Mouse (Mus musculus) heart, postnatal 36 days (tissue): ENCODE data around the gene Spz1. TPM values are rescaled to one million over a fixed set of nuclear protein-coding genes. Genes with fewer than 3 reads are reported as not detected.
"Not testable (repeated sequence)": the region's sequence is repeated elsewhere in the genome, so short reads cannot be mapped to it uniquely, and the experiment has no call there.

Source experiments
- DNase-seq, 2 experiments: peaks; one replicate each; pipeline ENCODE4 v3.0.0; 2021 to 2022
- intact Hi-C: fragments of 180-260 bp; cut with DNase I; formaldehyde crosslinking; loops from one replicate; pipeline ENCODE4 v1.15.1; 2025
- total RNA-seq, 2 experiments: library from RNA; stranded (reverse); gene quantifications; 2 replicates each; pipeline ENCODE4 v1.2.3; 2021

Gene Spz1
- not detected for total RNA-seq

DNA sequence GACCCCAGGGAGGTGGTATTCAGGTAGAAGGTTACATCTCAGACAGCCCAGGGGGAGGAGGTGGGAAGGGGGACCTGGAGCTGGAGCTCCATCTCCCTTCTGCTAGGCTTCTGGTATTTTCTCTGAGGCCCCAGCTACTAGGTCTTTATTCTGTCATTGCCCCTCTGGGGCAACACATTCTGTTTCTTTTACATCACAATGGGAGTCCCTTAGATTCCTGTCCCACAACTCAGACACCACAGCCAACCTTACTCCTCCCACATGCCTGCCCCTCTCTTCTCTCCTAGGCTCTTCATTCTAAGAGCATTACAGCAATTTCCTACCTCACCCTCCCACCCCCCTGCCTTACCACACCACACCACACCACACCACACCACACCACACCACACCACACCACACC, at the start of gene Spz1:
TSS of gene Spz1 (minus strand) at position 101 of the 400 bp plus-strand sequence.
- intact Hi-C loops = no loop called here
- no peak for DNase-seq

DNA sequence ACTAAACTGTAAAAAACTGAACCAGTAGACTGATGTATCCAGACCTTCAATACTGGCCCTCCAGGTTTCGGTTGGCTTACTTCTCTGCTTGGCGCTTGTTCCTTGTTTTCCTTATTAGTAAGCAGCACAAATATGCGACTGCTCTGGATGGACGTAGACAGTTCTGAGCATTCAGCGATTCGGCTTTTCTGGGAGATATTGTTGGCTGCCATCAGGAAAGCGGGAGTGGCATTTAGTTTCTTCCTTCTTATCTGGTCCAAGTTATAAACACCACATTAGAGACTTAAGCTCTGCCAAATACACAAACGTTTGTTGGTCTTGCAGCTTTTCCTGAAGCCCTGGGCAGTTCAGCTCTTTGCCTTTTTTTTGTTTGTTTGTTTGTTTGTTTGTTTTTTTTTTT, 40.5 kb upstream of the Spz1 start:
- DNase-seq = no peak
- intact Hi-C loops = no loop called here

DNA sequence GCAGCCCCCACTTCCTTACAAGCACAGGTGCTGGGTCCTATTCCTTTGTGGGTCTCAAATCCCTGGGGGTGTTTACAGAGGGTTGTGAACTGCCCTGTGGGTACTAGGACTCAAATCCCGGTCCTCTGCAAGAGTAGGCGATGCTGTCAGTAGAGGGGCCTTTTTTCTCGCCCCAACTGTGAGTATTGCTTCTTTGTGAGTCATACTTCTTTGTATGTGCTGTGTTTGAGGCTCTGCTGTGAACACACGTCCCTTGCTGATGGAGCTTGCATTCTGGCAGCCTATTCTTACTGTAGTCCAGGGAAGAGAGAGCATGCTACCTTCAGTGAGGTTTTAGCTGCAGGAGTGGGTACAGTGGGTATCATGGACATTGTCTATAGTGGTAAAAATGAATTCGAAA, 39.2 kb upstream of the Spz1 start:
- intact Hi-C loops = loop anchor here (2.0 kb wide), 1 partner anchor 14 kb away; no protein-coding TSS in a partner anchor
- no peak for DNase-seq

DNA sequence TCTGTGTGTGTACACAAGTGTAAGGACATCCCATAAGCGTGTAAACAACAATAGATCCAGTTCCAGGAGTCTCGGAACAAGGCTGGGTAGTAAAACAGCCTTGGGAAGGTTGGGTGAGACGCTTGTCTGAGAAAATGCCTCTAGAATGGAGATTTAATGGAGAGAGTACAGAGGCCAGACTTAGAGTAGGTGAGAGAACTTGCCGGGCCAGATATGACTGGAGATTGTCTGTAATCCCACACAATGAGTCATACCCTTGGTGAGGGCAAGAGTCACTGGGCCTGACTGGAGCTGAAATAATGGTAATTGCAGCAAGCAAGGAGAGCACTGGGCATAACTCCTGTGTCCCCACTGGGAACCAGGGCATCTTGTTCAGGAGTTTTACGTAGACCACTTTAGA, 37.1 kb upstream of the Spz1 start:
- intact Hi-C loops = loop anchor here (5.0 kb wide), 2 partner anchors 49 to 89 kb away; no protein-coding TSS in a partner anchor
- no peak for DNase-seq

DNA sequence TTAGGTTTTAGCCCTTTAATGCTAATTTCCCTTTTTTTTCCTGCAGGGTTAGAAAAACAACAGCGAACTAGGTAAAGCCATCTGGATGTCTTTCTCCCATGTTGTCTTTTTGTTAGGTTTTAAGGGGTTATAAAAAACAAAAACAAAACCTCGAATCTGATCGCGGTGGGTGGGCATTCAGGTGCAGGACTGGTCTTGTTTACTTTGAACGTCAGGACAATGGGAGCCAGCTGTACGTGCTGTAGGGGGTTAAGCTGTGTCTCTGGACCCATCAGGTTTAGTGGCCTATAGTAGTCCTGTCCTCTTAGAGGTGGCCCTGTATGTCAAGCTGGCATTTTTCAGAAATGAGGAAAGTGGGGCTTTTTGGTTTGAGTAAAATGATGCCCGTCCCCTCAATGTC, 35.9 kb upstream of the Spz1 start:
- DNase-seq = no peak
- intact Hi-C loops = loop anchor here (5.0 kb wide), 2 partner anchors 50 to 90 kb away; no protein-coding TSS in a partner anchor

DNA sequence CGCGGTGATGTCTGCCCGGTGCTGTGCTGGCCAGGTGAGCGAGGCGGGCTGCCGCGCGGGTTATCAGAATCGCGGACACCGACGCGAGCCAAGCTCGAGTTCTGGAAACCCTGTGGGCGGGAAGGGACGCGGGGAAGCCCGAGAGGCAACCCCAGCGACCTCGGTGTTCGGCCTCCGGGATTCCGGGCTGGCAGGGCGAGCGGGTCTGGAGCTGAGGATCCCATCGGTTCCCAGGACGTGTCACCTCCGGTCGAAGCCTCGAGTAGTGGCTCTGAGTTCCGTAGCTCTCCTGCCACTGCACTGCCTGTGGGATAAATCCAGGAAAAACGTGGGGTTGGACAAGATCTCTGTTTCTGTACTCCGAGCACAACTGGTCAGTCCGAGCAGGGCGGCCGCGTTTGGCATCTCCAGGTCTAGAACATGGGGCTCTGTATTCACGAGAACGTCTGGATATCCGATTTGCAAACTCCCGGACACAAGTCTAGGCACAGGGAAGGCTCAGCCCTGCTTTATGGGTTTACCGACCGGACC, 35.3 kb upstream of the Spz1 start:
- intact Hi-C loops = loop anchor here (5.0 kb wide), 2 partner anchors 51 to 91 kb away; no protein-coding TSS in a partner anchor
- no peak for DNase-seq

DNA sequence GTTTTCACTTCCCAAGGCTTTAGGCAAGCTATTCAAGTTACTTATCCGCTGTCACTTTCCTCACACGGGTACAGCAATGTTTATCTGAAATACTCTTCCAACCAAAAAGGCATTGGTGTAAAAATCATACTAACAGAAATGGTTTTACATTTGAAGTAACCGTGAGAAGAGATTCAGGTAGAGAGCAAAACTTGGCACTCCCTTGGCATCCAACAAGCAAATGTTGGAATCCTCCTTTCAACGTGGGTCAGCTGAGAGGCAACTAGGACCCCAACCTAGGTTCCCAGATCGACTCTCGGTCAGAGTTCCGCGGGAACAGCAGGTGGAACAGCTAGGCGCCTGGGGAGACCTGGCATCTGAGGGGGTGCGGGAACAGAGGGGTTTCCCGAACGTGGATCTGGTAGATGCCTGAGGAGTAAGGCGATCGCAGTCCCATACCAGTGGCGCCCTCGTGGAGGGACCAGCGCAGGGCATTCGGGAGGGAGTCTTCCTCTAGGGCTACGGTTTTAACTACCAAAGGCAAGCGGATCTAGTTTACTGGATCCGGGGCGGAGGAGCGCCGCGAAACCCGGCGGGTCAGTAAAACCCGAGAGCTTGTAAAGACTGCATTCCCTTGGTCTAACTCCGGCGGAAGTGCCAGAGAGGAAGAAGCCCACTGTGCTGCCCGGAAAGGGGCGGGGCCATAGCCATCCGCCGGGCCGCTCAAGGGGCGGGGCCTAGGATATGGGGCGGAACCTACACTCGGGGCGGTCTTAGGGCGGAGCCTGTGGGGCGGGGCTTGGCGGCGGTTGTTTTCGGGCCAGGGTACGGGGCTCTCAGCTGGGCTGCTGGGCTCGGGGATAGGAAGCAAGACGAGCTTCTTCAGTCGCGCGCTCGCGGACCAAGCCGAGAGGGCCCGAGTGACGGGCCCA, 34.6 kb upstream of the Spz1 start, which contains the start of gene Serinc5:
TSS of gene Serinc5 (plus strand) at position 781 of the 911 bp plus-strand sequence.
- intact Hi-C loops = loop anchor here (5.0 kb wide), 2 partner anchors 52 to 92 kb away; no protein-coding TSS in a partner anchor
- DNase-seq = peak; percentile 99 to 100

DNA sequence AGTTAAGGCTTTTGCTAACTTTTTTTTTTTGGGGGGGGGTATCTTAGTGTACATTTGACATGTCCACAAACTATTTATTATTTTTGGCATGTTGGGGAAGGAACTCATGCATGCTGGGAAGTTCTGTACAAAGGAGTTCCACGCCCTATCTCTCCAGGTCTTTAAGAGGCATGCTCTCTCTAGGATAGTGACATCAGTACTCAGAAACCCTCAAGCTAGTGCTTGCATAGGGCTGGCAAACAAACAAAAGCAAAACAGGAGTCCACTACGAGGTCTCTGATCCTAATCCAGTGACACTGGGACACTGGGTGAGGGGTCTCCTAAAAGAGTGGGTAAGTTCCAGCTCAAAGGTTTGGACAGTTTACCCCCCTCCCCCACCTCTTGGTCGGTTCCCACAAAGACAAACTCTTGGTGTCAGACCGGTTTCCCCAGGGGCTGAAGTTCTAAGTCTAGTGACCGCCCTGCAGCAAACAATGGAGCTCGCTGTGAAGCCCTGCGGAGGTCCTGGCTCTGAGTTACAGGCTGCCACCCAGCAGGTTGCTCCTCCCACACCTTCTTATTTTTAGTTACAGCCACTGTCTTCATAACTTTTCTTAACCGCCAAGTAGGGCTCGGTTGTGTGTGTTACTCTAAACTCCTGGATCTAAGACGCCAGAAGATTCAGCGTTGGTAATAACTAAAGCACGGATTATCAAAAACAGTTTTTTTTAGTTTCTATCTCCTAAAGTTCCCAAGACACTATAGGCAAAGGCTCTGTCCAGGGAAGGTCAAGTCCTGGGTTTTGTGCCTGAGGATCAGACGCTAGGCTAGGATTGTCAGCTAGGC, 33.7 kb upstream of the Spz1 start:
- intact Hi-C loops = loop anchor here (5.0 kb wide), 3 partner anchors 53 to 93 kb away; partner anchors contain the start of gene Zfyve16
- peak; percentile 53 to 59 for DNase-seq

DNA sequence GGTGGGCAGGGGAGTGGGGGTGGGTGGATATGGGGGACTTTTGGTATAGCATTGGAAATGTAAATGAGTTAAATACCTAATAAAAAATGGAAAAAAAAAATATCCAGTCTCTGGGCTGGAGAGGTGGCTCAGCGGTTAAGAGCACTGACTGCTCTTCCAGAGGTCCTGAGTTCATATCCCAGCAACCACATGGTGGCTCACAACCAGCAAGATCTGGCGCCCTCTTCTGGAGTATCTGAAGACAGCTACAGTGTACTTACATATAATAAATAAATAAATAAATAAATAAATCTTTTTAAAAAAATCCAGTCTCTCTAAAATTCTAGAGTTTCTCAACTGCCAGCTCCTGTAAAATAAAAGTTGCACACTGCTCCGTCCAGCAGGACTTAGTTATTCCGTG, 29.3 kb upstream of the Spz1 start:
- intact Hi-C loops = loop anchor here (5.0 kb wide), 1 partner anchor 73 kb away; the partner anchor contains the start of gene Zfyve16
- DNase-seq = not testable (repeated sequence)

DNA sequence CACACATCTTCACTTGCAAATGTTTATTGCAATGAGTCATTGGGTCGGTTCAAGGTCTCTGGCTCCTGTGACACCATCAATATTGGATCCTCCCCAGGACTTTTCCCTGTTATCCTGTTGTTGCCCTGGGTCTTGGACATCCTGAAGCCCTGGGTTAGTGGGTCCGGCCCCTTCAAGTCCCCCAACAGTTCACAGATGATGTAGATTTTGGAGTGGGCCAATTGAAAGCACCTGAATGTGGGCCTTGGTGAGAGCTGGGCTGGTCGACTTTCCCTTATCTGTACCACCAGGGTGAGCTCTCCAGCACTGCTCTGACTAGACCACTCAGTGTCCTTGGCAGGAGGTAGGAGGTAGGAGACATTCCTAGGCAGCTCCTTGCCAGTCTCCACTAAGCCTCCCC, 19.5 kb upstream of the Spz1 start:
- intact Hi-C loops = no loop called here
- DNase-seq = no peak

DNA sequence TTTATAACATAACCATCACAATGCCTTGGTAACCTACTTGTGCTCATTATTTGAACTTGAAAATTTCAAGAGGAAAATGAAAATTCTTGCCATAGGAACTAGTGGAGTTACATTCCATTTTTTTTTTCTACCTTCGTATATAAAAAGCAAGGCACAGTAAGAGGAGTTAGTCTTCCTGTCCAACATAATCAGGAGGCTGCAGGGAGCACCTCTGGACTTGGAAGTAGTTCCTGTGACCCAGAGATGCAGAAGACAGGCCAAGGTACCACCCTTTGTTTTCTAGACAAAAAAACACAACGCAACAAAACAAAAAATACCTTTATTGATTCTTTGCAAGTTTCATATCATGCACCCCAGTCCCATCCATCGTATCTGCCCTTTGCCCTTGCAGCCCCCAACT, 18.9 kb upstream of the Spz1 start:
- intact Hi-C loops = no loop called here
- no peak for DNase-seq

DNA sequence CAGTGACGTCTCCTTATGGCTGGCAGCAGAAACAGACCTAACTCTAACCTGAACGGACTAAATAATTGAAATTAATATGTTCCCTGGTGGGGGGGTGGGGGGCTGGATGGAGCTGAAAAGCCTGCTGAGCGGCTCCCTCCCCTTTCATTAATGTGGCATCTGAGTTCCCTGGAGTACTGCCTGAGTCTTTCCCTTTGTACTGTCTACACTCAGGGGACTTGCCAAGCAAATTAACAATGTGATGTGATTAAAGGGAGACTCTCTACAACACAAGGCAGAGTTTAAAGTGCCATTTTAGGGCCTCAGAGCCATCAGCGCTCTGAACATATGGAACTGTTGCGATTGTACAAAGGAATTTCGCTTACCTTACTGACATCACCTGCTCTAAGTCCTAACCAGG, 18.5 kb upstream of the Spz1 start:
- intact Hi-C loops = no loop called here
- DNase-seq = no peak

DNA sequence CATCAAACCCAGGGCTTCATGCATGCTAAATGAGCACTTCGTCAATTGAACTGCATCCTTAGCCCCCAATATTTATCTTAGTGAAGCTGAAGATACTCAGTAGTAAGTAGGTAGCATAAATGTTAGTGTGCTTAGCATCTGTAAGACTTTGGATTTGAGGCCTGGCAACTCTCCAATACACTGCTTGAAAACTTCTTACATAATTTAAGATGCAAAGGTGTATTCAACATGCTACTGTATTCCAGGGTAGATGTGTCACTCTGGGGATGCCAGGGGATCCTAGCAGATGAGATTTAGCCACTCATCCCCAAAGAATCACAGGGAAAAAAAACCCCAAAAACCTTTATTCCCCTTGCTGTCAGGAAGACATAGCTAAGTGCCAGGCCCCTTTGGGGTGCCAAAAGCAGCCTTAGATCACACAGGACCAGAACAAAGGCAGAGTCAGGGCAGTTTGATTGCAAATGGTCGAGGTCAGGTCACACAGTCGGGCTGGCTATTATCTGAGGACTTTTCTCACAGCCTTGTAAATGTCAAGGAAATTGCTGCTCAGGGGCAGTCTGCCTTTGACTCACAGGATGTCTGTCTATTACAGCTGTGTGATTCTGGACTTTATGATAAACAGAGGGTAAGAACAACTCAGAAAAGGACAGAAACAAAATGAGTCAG, 17.9 kb upstream of the Spz1 start:
- intact Hi-C loops = no loop called here
- no peak for DNase-seq

DNA sequence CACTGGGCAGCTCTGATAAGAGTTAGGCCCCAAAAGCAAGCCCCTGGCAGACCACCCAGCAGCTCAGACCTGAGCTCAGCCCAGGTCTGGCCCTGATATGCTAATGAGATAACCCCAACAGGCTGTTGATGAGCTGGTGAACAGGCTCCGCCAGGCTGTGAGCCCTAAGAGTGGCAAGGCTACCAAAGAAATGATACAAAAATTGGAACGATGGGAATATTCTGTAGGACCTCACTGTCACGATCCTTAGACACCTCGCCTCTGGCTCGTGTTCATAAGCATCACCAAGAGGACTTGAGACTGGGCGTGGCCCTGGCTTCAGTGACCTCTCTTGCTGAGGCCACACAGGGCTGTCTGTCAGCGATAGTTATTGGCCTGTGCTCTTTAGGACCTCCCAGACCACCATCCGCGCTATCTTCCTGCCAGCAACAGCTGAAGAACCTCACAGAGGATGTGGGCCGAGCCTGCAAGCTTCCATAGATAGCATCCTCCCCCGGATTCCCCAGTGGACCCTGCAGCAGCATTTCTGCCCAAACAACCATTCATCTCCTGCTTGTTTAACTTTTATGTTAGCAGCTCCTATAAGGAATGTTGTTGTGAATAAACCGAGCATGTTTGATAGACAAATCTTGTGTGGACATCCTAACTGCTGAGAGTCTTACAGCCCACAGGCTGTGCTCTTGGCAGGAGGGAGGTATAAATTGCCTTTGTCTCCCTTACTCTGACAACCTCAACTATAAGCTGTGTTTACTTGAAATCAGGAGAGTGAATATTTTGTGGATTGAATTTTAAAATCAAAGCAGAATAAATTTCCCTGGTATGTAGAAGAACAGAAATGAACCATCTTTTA, 17.0 kb upstream of the Spz1 start:
- DNase-seq = peak; percentile 27 to 37
- intact Hi-C loops = no loop called here

DNA sequence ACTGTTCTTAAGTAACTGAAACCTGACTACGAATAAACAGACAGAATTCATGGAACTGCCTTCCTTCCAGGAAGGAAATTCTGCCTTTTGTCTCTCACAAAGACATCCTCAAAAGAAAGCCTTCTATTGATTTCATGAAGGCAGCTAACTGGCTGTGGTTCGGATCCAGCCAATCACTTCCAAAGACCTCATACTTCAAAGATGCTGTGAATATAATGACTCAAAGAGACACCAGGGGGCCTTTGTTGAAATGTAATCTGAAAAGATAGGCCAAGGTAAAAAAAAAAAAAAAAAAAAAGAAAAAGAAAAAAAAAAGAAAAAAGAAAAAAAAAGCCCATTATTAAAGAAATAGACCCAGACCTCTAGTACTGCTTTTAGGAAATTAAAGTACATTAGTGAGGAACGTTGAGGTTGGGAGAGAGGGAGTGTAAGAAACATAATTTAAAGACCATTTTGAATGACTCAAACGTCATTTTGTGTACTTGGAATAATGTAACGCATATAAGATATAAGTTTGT, 16.4 kb upstream of the Spz1 start:
- intact Hi-C loops = no loop called here
- DNase-seq = no peak

DNA sequence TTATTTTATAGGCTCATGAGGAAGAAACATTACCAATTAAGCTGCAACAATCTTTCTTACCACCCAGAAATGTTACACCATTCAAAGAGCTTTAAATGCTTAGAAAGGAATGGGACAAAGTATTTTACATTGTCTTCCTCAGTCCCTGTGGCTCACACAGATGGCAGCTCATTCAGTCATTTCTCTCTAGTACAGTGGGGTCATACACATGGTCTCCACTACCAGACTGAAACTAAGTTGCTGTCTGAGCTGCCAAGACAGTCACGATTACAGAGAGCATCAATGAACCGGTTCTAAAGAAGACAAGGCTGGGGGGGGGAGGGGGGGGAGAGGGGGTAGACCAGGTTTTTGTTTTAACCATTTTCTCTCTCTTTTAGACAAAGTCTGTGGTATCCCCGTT, 15.3 kb upstream of the Spz1 start:
- intact Hi-C loops = no loop called here
- no peak for DNase-seq

DNA sequence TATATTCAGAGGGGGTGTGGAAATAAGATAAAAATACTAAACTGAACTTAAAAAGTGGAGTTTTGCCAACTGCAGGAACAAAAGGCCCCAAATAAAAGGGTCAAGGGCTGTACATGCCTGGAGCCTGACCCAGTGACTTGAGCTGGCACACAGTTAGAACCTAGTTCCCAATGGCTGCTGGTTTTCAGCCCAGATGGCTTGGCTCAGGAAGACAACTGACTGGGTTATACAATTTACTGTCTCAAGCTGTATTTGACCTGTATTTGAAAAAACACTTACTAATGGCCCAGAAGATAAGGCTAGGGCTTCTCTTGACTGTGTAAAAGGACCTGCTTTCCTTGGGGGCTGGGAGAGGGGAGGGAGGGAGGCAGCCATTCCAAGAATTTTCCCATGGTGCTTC, 13.3 kb upstream of the Spz1 start:
- intact Hi-C loops = no loop called here
- DNase-seq = no peak

DNA sequence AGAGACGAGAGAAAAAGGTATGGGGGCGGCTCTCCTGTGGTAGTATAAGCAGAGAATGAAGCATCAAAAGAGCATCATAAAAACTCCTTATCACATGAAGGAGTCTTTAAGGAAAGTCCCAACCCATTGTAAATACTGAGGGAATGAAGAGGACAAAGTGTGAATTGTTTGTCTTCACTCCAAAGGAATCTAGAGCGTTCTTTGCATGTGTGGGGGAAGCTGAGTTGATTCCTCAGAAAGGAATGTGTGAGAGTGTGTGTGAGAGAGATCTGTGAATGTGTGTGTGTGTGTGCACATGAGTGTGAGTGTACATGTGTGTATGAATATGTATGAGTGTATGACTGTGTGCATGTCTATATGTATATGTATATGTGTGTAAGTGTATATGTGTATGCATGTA, 12.7 kb upstream of the Spz1 start:
- intact Hi-C loops = no loop called here
- no peak for DNase-seq

DNA sequence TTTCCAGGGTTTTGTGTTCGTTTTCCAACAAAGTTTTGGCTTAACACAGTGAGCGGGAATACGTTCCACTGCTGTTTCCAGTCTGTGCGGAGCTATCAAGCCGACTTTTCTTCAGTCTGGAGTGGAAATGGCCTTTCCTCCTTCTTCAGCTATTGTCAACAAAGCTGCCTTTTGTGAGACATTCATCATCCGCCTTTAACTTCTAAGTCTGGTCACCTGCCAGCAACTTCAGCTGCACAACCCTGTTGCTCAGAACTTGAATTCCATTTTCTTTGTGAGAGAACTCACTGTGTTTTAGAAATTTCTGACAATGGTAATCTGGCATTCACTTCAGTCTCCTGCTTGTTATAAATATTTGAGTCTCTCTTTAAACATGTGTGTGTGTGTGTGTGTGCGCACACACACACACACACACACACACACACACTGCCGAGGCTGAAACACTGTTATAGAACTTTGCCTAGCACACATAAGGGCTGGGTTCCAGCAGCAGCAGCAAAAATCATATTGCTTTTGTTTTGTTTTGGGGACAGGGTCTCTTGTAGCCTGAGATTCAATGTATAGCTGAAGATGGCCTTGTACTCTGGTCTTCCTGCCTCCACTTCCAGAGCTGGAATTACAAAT, 8.2 kb upstream of the Spz1 start:
- intact Hi-C loops = no loop called here
- no peak for DNase-seq
